Mouse (Mus musculus) hindbrain, embryonic 14.5 days (tissue): ENCODE data around the gene Ripor2. TPM values are rescaled to one million over a fixed set of nuclear protein-coding genes. Genes with fewer than 3 reads are reported as not detected.

ENCODE experiments used
- ATAC-seq: fragments of 200-750 bp; cut with Nextera tagmentation; 2 replicates; pipeline ENCODE4 v1.8.0; 2017; ENCODE audit warnings: moderate number of reproducible peaks, mild to moderate bottlenecking, moderate TSS enrichment, moderate library complexity; ENCODE audit not compliant: low FRiP score
- DNase-seq: peaks from one replicate; pipeline ENCODE4 v3.0.0-alpha.2; 2015; ENCODE audit warnings: low spot score
- H3K27ac ChIP-seq: fragments of 300-500 bp; sonication (generic); 2 replicates; pipeline ENCODE4 v1.5.1; 2014; ENCODE audit warnings: mild to moderate bottlenecking, moderate library complexity
- H3K27me3 ChIP-seq: fragments of 300-500 bp; sonication (generic); 2 replicates; pipeline ENCODE4 v1.6.1; 2014; ENCODE audit warnings: mild to moderate bottlenecking, low read length, mixed read lengths; ENCODE audit not compliant: control insufficient read depth, insufficient read depth
- H3K36me3 ChIP-seq: fragments of 300-500 bp; sonication (generic); replicated peaks from 2 replicates; pipeline ENCODE4 v1.6.1; 2014; ENCODE audit not compliant: control insufficient read depth, insufficient read depth
- H3K4me1 ChIP-seq: fragments of 300-500 bp; sonication (generic); replicated peaks from 2 replicates; pipeline ENCODE4 v1.6.1; 2014; ENCODE audit warnings: antibody characterized with exemption, low read length, mixed read lengths; ENCODE audit not compliant: control insufficient read depth, insufficient read depth
- H3K4me2 ChIP-seq: fragments of 300-500 bp; sonication (generic); replicated peaks from 2 replicates; pipeline ENCODE4 v1.6.1; 2014; ENCODE audit warnings: mild to moderate bottlenecking, moderate library complexity
- H3K4me3 ChIP-seq: fragments of 300-500 bp; sonication (generic); replicated peaks from 2 replicates; pipeline ENCODE4 v1.5.1; 2014; ENCODE audit warnings: mild to moderate bottlenecking, low read length
- H3K9ac ChIP-seq: fragments of 300-500 bp; sonication (generic); 2 replicates; pipeline ENCODE4 v1.6.1; 2014
- H3K9me3 ChIP-seq: fragments of 300-500 bp; sonication (generic); 2 replicates; pipeline ENCODE4 v1.6.1; 2016; ENCODE audit warnings: low read length; ENCODE audit not compliant: control insufficient read depth
- WGBS: fragments of 180-500 bp; shearing (Covaris S2); extraction: QIAGEN DNeasy Blood & Tissue Kit; methylation state at CpG from one replicate; pipeline ENCODE4 v1.1.7; 2014; 5-methylcytosine and 5-hydroxymethylcytosine counted together
- polyA plus RNA-seq: library from polyadenylated mRNA; unstranded; fragments of >200 nt; fragmentation: Nextera tagmentation; extraction: Ambion mirVana; gene quantifications from 2 replicates; pipeline ENCODE4 v1.2.1, GENCODE M21; 2014

The Ripor2 gene
- polyA plus RNA-seq, 1 experiment from 2014 or later, result 25.9 TPM

- H3K27me3 ChIP-seq, result no peaks in the 10 kb centered on the region
- H3K4me1 ChIP-seq, result peaks cover 9% of the 10 kb centered on the region; the same call in 1 of the 2 replicates
- WGBS, result 37% methylated on average over 5 of the region's 5 CpGs
- no peak for DNase-seq
- no peak overlapping the region for H3K4me3 ChIP-seq
- no peak overlapping the region for H3K9ac ChIP-seq
- no peaks in the 10 kb centered on the region for H3K36me3 ChIP-seq
- H3K27ac ChIP-seq, result peak overlapping the region; percentile 74
- no peaks in the 10 kb centered on the region for H3K9me3 ChIP-seq
- no peak overlapping the region for H3K4me2 ChIP-seq
- ATAC-seq, result no peak
Observed at GRCm38 (mm10) chr13:24648027-24648426, 66.0 kb downstream of the Ripor2 start.

- DNase-seq (no peak), ATAC-seq (no peak)
- no peak overlapping the region for H3K4me2 ChIP-seq
- H3K9me3 ChIP-seq, result no peaks in the 10 kb centered on the region
- H3K36me3 ChIP-seq, result no peaks in the 10 kb centered on the region
- H3K27me3 ChIP-seq, result no peaks in the 10 kb centered on the region
- peaks cover 6% of the 10 kb centered on the region; the same call in 1 of the 2 replicates for H3K4me1 ChIP-seq
- H3K27ac ChIP-seq, result peak overlapping the region; percentile 74
- no peak overlapping the region for H3K9ac ChIP-seq
- WGBS, result 57% methylated on average over 3 of the region's 3 CpGs
- no peak overlapping the region for H3K4me3 ChIP-seq
Observed at GRCm38 (mm10) chr13:24648668-24649067, 66.7 kb downstream of the Ripor2 start.

- ATAC-seq (no peak), DNase-seq (no peak)
- peak overlapping the region; percentile 74; the same call in 1 of the 2 replicates for H3K27ac ChIP-seq
- no peak overlapping the region for H3K4me2 ChIP-seq
- H3K4me3 ChIP-seq, result no peak overlapping the region
- H3K27me3 ChIP-seq, result no peaks in the 10 kb centered on the region
- H3K9me3 ChIP-seq, result no peaks in the 10 kb centered on the region
- H3K36me3 ChIP-seq, result no peaks in the 10 kb centered on the region
- peaks cover 6% of the 10 kb centered on the region; the same call in 1 of the 2 replicates for H3K4me1 ChIP-seq
- no peak overlapping the region for H3K9ac ChIP-seq
- WGBS, result 52% methylated on average over 2 of the region's 2 CpGs
Observed at GRCm38 (mm10) chr13:24649099-24649498, 67.1 kb downstream of the Ripor2 start.

- H3K4me3 ChIP-seq, result no peak overlapping the region
- no peak overlapping the region for H3K9ac ChIP-seq
- no peak overlapping the region for H3K27ac ChIP-seq
- no peaks in the 10 kb centered on the region for H3K36me3 ChIP-seq
- ATAC-seq (no peak), DNase-seq (no peak)
- H3K9me3 ChIP-seq, result no peaks in the 10 kb centered on the region
- peaks cover 10% of the 10 kb centered on the region for H3K4me1 ChIP-seq
- H3K27me3 ChIP-seq, result no peaks in the 10 kb centered on the region
- WGBS, result 64% methylated on average over 3 of the region's 3 CpGs
- no peak overlapping the region for H3K4me2 ChIP-seq
Observed at GRCm38 (mm10) chr13:24651018-24651417, 69.0 kb downstream of the Ripor2 start.

GRCm38 (mm10) chr13:24654919-24655635 is 73.1 kb downstream of the Ripor2 start:
- H3K4me3 ChIP-seq, result no peak overlapping the region
- 51% methylated on average over 12 of the region's 12 CpGs for WGBS
- H3K36me3 ChIP-seq, result no peaks in the 10 kb centered on the region
- DNase-seq (no peak), ATAC-seq (no peak)
- H3K27ac ChIP-seq, result peak overlapping the region; percentile 62
- H3K4me2 ChIP-seq, result no peak overlapping the region
- H3K9me3 ChIP-seq, result no peaks in the 10 kb centered on the region
- H3K4me1 ChIP-seq, result peaks cover 16% of the 10 kb centered on the region; the same call in 1 of the 2 replicates
- no peaks in the 10 kb centered on the region for H3K27me3 ChIP-seq
- H3K9ac ChIP-seq, result no peak overlapping the region

- WGBS, result 8% methylated on average over 15 of the region's 15 CpGs
- Histone ChIP-seq H3K36me3 (no peaks in the 10 kb centered on the region), H3K27me3 (no peaks in the 10 kb centered on the region), H3K9ac (no peak overlapping the region), H3K4me2 (peak overlapping the region; percentile 39), H3K4me1 (peaks cover 16% of the 10 kb centered on the region; the same call in 1 of the 2 replicates), H3K9me3 (no peaks in the 10 kb centered on the region), H3K4me3 (no peak overlapping the region), H3K27ac (peak overlapping the region; percentile 69)
- ATAC-seq, result peak; percentile 82
- DNase-seq, result peak; percentile 65
Observed at GRCm38 (mm10) chr13:24656719-24657497, 74.9 kb downstream of the Ripor2 start.

GRCm38 (mm10) chr13:24666763-24667162 is 84.8 kb downstream of the Ripor2 start:
- WGBS, result 86% methylated on average over 4 of the region's 4 CpGs
- DNase-seq (no peak), ATAC-seq (no peak)
- Histone ChIP-seq H3K9me3 (no peaks in the 10 kb centered on the region), H3K27ac (no peak overlapping the region), H3K4me3 (no peak overlapping the region), H3K4me2 (no peak overlapping the region), H3K36me3 (peaks cover 11% of the 10 kb centered on the region; the same call in 1 of the 2 replicates), H3K4me1 (no peaks in the 10 kb centered on the region), H3K27me3 (no peaks in the 10 kb centered on the region), H3K9ac (no peak overlapping the region)

GRCm38 (mm10) chr13:24668556-24668955 is 86.6 kb downstream of the Ripor2 start:
- no peak for ATAC-seq
- 26% methylated on average over 2 of the region's 2 CpGs for WGBS

GRCm38 (mm10) chr13:24670676-24671075 is 88.7 kb downstream of the Ripor2 start:
- H3K9me3 ChIP-seq, result no peaks in the 10 kb centered on the region
- no peaks in the 10 kb centered on the region for H3K27me3 ChIP-seq
- H3K9ac ChIP-seq, result no peak overlapping the region
- no peak for DNase-seq
- no peak overlapping the region for H3K4me3 ChIP-seq
- H3K27ac ChIP-seq, result no peak overlapping the region
- H3K36me3 ChIP-seq, result peaks cover 35% of the 10 kb centered on the region
- H3K4me2 ChIP-seq, result no peak overlapping the region
- WGBS, result 53% methylated on average over 2 of the region's 2 CpGs
- 0 out of 2 replicates have a peak, but pooled peaks have one; percentile 17 for ATAC-seq
- no peaks in the 10 kb centered on the region for H3K4me1 ChIP-seq

More at GRCm38 (mm10) chr13:24668556-24668955, 86.6 kb downstream of the Ripor2 start:
- Histone ChIP-seq H3K9ac (no peak overlapping the region), H3K4me3 (no peak overlapping the region), H3K36me3 (peaks cover 22% of the 10 kb centered on the region), H3K4me1 (no peaks in the 10 kb centered on the region), H3K4me2 (no peak overlapping the region), H3K9me3 (no peaks in the 10 kb centered on the region), H3K27me3 (no peaks in the 10 kb centered on the region), H3K27ac (no peak overlapping the region)
- no peak for DNase-seq
